Mouse (Mus musculus) thymus, postnatal 10 days (tissue): ENCODE measurements around the gene Plcd1.

ENCODE experiments used
- DNase-seq, 2 experiments: peaks; one replicate each; pipeline ENCODE4 v3.0.0; 2021; ENCODE audit warnings: low spot score in 2 of 2

The Plcd1 gene

GRCm38 (mm10) chr9:119091581-119092310 lies 1.6 kb downstream of the Plcd1 start:
- DNase-seq = no peak

GRCm38 (mm10) chr9:119090462-119090861 lies 2.8 kb downstream of the Plcd1 start:
- DNase-seq = no peak

- no peak for DNase-seq
Measured at GRCm38 (mm10) chr9:119089437-119089836, 3.9 kb downstream of the Plcd1 start.

- DNase-seq = peak; percentile 41 to 52
Measured at GRCm38 (mm10) chr9:119088148-119088801, 5.0 kb downstream of the Plcd1 start.

- DNase-seq = no peak
Measured at GRCm38 (mm10) chr9:119087309-119087708, 6.0 kb downstream of the Plcd1 start.

GRCm38 (mm10) chr9:119086451-119086850 lies 6.9 kb downstream of the Plcd1 start:
- DNase-seq = no peak

- no peak for DNase-seq
Measured at GRCm38 (mm10) chr9:119083966-119084365, 9.3 kb downstream of the Plcd1 start.

GRCm38 (mm10) chr9:119082656-119083430 lies 10.5 kb downstream of the Plcd1 start:
- DNase-seq = no peak

GRCm38 (mm10) chr9:119082039-119082438 lies 11.3 kb downstream of the Plcd1 start:
- no peak for DNase-seq

GRCm38 (mm10) chr9:119080040-119080675 lies 13.1 kb downstream of the Plcd1 start:
- no peak for DNase-seq

GRCm38 (mm10) chr9:119075685-119076084 lies 17.6 kb downstream of the Plcd1 start:
- DNase-seq = no peak

- DNase-seq = no peak
Measured at GRCm38 (mm10) chr9:119073184-119073895, 20.0 kb downstream of the Plcd1 start.

- DNase-seq = no peak
Measured at GRCm38 (mm10) chr9:119071786-119072185, 21.5 kb downstream of the Plcd1 start.

- no peak for DNase-seq
Measured at GRCm38 (mm10) chr9:119070173-119070825, 23.0 kb downstream of the Plcd1 start.

- no peak for DNase-seq
Measured at GRCm38 (mm10) chr9:119068266-119068665, 25.0 kb downstream of the Plcd1 start.

- DNase-seq = peak; percentile 60 to 82
Measured at GRCm38 (mm10) chr9:119067601-119068000, 25.7 kb downstream of the Plcd1 start.

GRCm38 (mm10) chr9:119064296-119064695 lies 29.0 kb downstream of the Plcd1 start:
- no peak for DNase-seq

GRCm38 (mm10) chr9:119063036-119063644 lies 30.2 kb downstream of the Plcd1 start:
- DNase-seq = no peak

- DNase-seq = no peak
Measured at GRCm38 (mm10) chr9:119060701-119061100, 32.6 kb downstream of the Plcd1 start.

GRCm38 (mm10) chr9:119058245-119058644 lies 35.1 kb downstream of the Plcd1 start:
- no peak for DNase-seq
